Mouse (Mus musculus) intestine, embryonic 16.5 days (tissue): ENCODE measurements at regions not wholly inside any gene's neighbourhood (a gene's known extent, or its start where the extent isn't known, plus 50 kb on each side); places are given as distances from the start of the nearest gene placed in this dataset.

ENCODE experiments used
- ATAC-seq: fragments of 200-750 bp; cut with Nextera tagmentation; 2 replicates; pipeline ENCODE4 v1.8.0; 2017; ENCODE audit warnings: moderate TSS enrichment, moderate library complexity
- H3K27ac ChIP-seq: fragments of 300-500 bp; sonication (generic); 2 replicates; pipeline ENCODE4 v1.5.1; 2014; ENCODE audit warnings: mild to moderate bottlenecking, low read length
- H3K27me3 ChIP-seq: fragments of 300-500 bp; sonication (generic); replicated peaks from 2 replicates; pipeline ENCODE4 v1.6.1; 2014; ENCODE audit warnings: low read length, control low read depth, mixed read lengths; ENCODE audit not compliant: control insufficient read depth, insufficient read depth
- H3K36me3 ChIP-seq: fragments of 300-500 bp; sonication (generic); 2 replicates; pipeline ENCODE4 v1.6.1; 2014; ENCODE audit warnings: low read length, control low read depth; ENCODE audit not compliant: control insufficient read depth, insufficient read depth
- H3K4me1 ChIP-seq: fragments of 300-500 bp; sonication (generic); 2 replicates; pipeline ENCODE4 v1.6.1; 2014; ENCODE audit warnings: low read length, control low read depth, mixed read lengths; ENCODE audit not compliant: control insufficient read depth, insufficient read depth
- H3K4me2 ChIP-seq: fragments of 300-500 bp; sonication (generic); 2 replicates; pipeline ENCODE4 v1.6.1; 2014; ENCODE audit warnings: low read depth, low read length, control low read depth
- H3K4me3 ChIP-seq: fragments of 300-500 bp; sonication (generic); 2 replicates; pipeline ENCODE4 v1.5.1; 2014; ENCODE audit warnings: mild to moderate bottlenecking, low read length
- H3K9ac ChIP-seq: fragments of 300-500 bp; sonication (generic); 2 replicates; pipeline ENCODE4 v1.6.1; 2014; ENCODE audit warnings: low read depth, low read length
- H3K9me3 ChIP-seq: fragments of 300-500 bp; sonication (generic); 2 replicates; pipeline ENCODE4 v1.6.1; 2016; ENCODE audit warnings: low read length, control low read depth; ENCODE audit not compliant: control insufficient read depth
- WGBS: fragments of 180-500 bp; shearing (Covaris S2); extraction: QIAGEN DNeasy Blood & Tissue Kit; methylation state at CpG from one replicate; pipeline ENCODE4 v1.1.7; 2014; 5-methylcytosine and 5-hydroxymethylcytosine counted together

DNA sequence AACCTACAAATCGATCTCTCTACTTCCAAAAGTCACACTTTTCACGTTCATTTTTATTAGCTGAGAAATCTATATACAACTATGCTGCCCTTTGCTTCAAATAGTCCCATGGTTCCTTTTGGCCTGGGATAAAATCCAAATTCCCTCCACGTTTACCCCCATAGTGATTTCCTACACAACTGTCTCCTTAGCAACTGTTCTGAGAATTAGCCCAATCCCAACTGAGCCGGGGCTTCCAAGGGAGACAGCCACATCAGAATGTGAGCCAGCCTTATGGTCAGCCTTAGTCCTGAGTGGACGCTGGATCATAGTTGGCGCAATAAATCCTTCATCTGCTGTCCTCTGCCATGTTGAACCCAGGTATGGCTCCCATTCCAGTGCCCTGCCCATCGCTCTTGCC, 77.3 kb downstream of the Sox9 start:
- Histone ChIP-seq H3K4me2 (no peak overlapping the region), H3K27ac (no peak overlapping the region), H3K4me3 (no peak overlapping the region), H3K36me3 (no peaks in the 10 kb centered on the region), H3K9me3 (peaks cover 5% of the 10 kb centered on the region; the same call in 1 of the 2 replicates), H3K9ac (no peak overlapping the region), H3K4me1 (no peaks in the 10 kb centered on the region), H3K27me3 (no peaks in the 10 kb centered on the region)
- WGBS: 85% methylated on average over 7 of the region's 7 CpGs
- ATAC-seq: no peak

DNA sequence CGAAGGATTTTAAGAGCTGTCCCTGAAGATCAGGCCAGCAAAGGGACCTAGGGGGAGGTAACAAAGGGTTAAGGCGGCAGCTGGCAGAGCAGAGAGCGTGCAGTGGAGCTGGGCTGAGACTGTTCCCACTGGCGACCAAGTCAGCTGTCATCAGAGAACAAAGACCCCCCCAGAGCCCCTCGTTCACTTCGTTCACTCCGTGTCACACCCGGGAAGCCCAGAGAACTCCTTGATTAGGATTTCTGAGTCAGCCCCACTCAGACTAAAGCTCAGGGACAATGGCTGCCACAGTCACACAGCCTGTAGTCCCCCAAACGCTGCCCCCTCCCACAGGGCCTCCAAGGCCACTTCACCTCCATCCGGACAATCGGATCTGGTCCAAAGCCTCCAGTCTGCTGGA, 78.8 kb downstream of the Sox9 start:
- 49% methylated on average over 11 of the region's 11 CpGs for WGBS
- Histone ChIP-seq H3K36me3 (no peaks in the 10 kb centered on the region), H3K9ac (no peak overlapping the region), H3K4me2 (no peak overlapping the region), H3K27ac (no peak overlapping the region), H3K27me3 (no peaks in the 10 kb centered on the region), H3K4me1 (no peaks in the 10 kb centered on the region), H3K4me3 (no peak overlapping the region), H3K9me3 (peaks cover 5% of the 10 kb centered on the region; the same call in 1 of the 2 replicates)
- ATAC-seq: no peak

DNA sequence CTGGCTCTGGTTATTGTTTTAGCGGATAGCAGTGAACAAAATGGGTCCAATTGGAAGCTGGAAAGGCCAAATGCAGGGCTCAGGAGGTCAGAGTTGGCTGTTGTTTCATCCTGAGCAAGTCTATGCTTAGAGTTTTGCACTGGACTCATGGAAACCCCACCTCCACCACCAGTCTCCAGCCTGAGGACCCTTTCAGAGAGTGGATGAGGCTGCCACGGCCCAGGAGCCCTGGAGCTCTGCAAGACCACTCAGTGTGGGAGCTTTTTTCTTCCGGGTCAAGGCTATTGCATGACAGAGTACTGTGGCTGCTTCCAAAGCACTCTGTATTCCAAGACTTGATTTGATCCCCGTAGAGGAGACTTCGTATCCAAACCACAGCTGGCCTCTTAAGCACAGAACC, 79.2 kb downstream of the Sox9 start:
- H3K27ac ChIP-seq: no peak overlapping the region
- ATAC-seq: no peak
- no peak overlapping the region for H3K4me3 ChIP-seq
- H3K4me2 ChIP-seq: no peak overlapping the region
- H3K27me3 ChIP-seq: no peaks in the 10 kb centered on the region
- 79% methylated on average over 5 of the region's 5 CpGs for WGBS
- no peaks in the 10 kb centered on the region for H3K36me3 ChIP-seq
- H3K9me3 ChIP-seq: peaks cover 5% of the 10 kb centered on the region; the same call in 1 of the 2 replicates
- no peaks in the 10 kb centered on the region for H3K4me1 ChIP-seq
- H3K9ac ChIP-seq: no peak overlapping the region

DNA sequence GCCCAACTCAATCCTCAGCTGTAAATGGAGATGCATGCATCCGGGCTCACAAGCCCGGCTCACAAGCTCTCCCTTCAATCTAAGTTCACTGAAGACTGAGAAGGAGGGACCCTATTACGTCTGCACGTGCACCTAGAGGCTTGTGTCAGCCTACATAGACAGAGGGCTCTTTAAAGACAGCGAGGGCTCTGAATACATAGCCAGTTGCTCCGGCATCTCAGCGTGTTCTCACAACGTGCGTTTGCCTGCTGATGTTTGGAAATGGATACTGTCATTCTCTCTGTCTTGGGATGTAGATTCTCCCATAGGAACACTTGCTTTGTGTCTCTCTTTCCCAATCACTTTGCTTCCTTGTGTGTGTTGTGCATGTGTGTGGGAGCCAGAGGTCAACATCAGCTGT, 83.8 kb downstream of the Sox9 start:
- 86% methylated on average over 9 of the region's 9 CpGs for WGBS

DNA sequence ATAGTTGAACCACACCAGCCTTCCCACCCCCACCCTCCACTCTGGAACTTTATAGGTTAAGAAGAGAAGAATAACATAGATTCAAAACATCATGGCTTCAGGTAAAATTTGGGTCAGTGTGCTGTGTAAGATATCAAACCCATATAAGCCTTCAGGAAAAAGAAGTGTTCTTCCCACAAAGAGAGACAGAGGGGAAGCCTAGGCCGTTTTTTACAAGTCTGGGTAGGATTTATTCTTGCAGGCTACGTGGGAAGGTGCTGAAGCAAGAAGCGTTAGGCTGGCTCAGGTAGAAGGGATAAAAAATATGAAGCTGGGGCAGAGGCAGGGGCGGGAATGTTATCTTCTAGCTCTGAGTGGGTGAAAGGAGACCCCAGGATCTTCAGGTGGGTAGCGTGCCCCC, 87.5 kb downstream of the Sox9 start:
- 42% methylated on average over 5 of the region's 5 CpGs for WGBS
- Histone ChIP-seq H3K9me3 (no peaks in the 10 kb centered on the region), H3K4me3 (no peak overlapping the region), H3K36me3 (no peaks in the 10 kb centered on the region), H3K4me2 (no peak overlapping the region), H3K27me3 (no peaks in the 10 kb centered on the region), H3K4me1 (peaks cover 12% of the 10 kb centered on the region), H3K27ac (no peak overlapping the region), H3K9ac (no peak overlapping the region)
- ATAC-seq: no peak

More for the DNA sequence above, 83.8 kb downstream of the Sox9 start:
- Histone ChIP-seq H3K27ac (no peak overlapping the region), H3K27me3 (no peaks in the 10 kb centered on the region), H3K4me3 (no peak overlapping the region), H3K9me3 (no peaks in the 10 kb centered on the region), H3K4me1 (peaks cover 6% of the 10 kb centered on the region), H3K36me3 (no peaks in the 10 kb centered on the region), H3K9ac (no peak overlapping the region), H3K4me2 (no peak overlapping the region)
- ATAC-seq: no peak

DNA sequence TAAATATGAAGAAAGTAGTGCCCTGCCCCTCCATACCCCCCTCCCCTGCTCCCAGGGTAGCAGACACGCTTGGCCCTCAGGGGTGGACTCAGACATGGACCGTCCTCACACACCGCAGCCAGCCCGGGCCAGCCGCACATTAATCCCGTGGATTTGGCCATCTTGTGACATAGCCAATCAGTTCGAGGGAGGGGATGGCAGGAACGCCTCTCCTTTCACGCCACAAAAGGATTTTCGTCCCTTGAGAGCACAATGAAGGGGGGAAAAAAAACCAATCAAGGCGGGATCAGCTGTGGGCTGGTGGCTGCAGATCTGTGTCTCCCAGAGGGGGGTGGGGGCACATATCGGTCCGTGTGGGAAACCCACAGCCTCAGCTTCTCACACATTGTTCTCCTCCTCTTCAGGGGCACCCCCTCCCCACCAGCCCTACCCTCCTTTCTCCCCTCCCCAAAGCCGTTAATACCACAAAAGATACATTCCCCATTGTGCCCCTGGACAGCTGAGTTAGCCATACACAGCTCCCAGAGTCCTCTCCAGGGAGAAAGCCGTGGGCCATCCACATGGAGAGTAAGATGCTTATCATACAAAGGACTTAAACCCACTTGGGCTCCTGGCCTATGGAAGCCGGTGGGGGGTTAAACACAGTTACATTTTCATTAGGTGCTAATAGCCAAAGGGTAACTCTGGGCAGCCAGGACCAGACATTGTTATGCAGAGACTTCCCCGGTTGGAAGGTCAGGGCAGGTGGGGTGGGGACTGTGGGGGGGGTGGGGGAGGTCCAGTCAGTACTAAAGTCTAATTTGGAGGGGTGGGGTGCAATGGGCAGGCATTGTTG, 88.4 kb downstream of the Sox9 start:
- WGBS: 16% methylated on average over 17 of the region's 17 CpGs
- no peak overlapping the region for H3K4me3 ChIP-seq

DNA sequence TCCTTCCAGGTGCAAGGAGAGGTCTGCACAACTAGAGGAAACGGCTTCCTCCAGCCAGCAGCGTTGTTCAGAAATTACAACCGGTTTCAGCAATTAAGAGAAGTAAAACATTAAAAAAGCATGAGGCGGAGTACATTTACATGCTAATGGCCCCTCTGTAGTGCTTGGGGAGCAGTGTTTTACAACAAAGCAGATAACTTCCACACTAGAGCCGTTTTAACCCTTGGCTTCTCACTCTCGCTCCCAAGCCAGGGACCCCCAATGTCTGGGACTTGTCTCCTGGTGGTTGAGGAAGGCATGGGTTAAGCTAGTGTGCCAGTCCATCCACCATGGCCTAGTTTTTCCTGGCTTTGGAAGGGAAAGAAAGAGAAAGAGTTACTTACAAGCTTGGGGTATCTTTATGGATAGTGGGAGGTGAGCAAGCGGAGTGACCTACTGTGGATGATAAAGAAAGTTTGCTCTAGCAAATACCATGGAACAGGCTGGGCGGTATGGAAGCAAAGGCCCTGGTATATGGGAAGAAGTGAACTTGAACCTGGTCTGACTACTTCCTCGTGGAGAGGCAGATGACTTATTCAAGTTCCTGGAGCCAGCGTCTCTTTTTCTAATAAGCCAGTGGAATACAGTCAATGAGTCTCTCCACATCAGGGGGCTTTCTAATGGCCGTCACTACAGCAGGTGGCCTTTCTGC, 90.8 kb downstream of the Sox9 start:
- no peaks in the 10 kb centered on the region for H3K9me3 ChIP-seq
- ATAC-seq: peak; percentile 80
- H3K27ac ChIP-seq: peak overlapping the region; percentile 85
- H3K27me3 ChIP-seq: no peaks in the 10 kb centered on the region
- no peak overlapping the region for H3K9ac ChIP-seq
- H3K4me1 ChIP-seq: peaks cover 12% of the 10 kb centered on the region
- H3K36me3 ChIP-seq: no peaks in the 10 kb centered on the region
- H3K4me3 ChIP-seq: no peak overlapping the region
- 44% methylated on average over 11 of the region's 11 CpGs for WGBS
- 0 out of 2 replicates have a peak overlapping the region, but pooled peaks have one; percentile 19 for H3K4me2 ChIP-seq

More for the DNA sequence above, 88.4 kb downstream of the Sox9 start:
- Histone ChIP-seq H3K36me3 (no peaks in the 10 kb centered on the region), H3K27ac (no peak overlapping the region), H3K4me2 (peak overlapping the region; percentile 35), H3K9ac (peak overlapping the region; percentile 38; the same call in 1 of the 2 replicates), H3K27me3 (no peaks in the 10 kb centered on the region), H3K4me1 (peaks cover 12% of the 10 kb centered on the region), H3K9me3 (no peaks in the 10 kb centered on the region)
- no peak for ATAC-seq

DNA sequence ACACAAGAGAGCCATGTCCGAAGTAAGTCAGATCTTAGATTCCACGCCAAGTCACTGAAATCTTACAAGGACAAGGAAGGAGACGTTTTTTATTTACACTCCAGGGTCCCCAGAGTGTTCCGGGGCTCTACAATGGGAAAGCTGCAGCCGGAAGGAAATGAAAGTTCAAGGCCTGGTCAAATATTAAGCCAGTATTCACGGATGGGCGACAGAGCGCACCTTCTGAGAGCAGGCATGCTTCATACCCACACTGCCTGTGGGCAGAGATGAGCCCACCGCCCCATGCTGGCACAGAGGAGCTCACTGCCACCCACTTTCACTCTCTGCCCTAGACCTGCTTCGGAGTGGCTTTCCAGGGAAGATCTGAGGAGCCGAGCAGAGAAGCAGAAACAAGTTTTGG, 92.2 kb downstream of the Sox9 start:
- no peaks in the 10 kb centered on the region for H3K27me3 ChIP-seq
- no peaks in the 10 kb centered on the region for H3K36me3 ChIP-seq
- no peak overlapping the region for H3K4me3 ChIP-seq
- peaks cover 12% of the 10 kb centered on the region for H3K4me1 ChIP-seq
- ATAC-seq: peak; percentile 17; the same call in 1 of the 2 replicates
- no peak overlapping the region for H3K27ac ChIP-seq
- H3K4me2 ChIP-seq: 0 out of 2 replicates have a peak overlapping the region, but pooled peaks have one; percentile 7
- WGBS: 60% methylated on average over 11 of the region's 11 CpGs
- H3K9ac ChIP-seq: no peak overlapping the region
- H3K9me3 ChIP-seq: no peaks in the 10 kb centered on the region

DNA sequence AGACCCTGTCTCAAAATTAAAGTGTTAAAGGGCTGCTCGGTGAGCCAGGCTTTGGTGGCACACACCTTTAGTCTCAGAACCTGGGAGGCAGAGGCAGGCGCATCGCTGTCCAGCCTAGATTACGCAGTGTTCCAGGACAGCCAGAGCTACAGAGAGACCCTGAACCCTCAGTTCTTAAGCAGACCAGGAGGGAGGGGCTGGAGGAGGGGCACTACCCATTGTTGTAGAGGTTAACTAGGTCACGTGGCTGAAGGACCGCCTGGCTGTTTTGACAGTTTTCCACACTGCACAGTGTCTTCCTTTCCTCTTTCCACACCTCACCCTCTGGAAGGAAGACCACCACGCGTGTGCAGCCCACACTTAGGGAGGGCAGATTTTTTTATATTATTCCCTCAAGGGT, 94.2 kb downstream of the Sox9 start:
- no peak overlapping the region for H3K4me3 ChIP-seq
- H3K27me3 ChIP-seq: no peaks in the 10 kb centered on the region
- no peaks in the 10 kb centered on the region for H3K36me3 ChIP-seq
- peaks cover 6% of the 10 kb centered on the region; the same call in 1 of the 2 replicates for H3K4me1 ChIP-seq
- no peak for ATAC-seq
- H3K9me3 ChIP-seq: no peaks in the 10 kb centered on the region
- no peak overlapping the region for H3K27ac ChIP-seq
- 58% methylated on average over 8 of the region's 8 CpGs for WGBS
- H3K9ac ChIP-seq: no peak overlapping the region
- H3K4me2 ChIP-seq: no peak overlapping the region
